Mouse (Mus musculus) stomach, embryonic 14.5 days (tissue): Measurements from ENCODE around the gene Ccdc172. TPM values are rescaled to one million over a fixed set of nuclear protein-coding genes. Genes with fewer than 3 reads are reported as not detected.

Source experiments
- ATAC-seq: fragments of 200-750 bp; cut with Nextera tagmentation; 2 replicates; pipeline ENCODE4 v1.8.0; 2017; ENCODE audit warnings: low read depth, moderate TSS enrichment; ENCODE audit not compliant: insufficient number of reproducible peaks, insufficient read depth, low FRiP score
- H3K27ac ChIP-seq: fragments of 300-500 bp; sonication (generic); 2 replicates; pipeline ENCODE4 v1.5.1; 2014; ENCODE audit warnings: mild to moderate bottlenecking, low read length, moderate library complexity, mixed read lengths
- H3K27me3 ChIP-seq: fragments of 300-500 bp; sonication (generic); 2 replicates; pipeline ENCODE4 v1.6.1; 2014; ENCODE audit warnings: low read length, control low read depth, mixed read lengths; ENCODE audit not compliant: control insufficient read depth, insufficient read depth
- H3K36me3 ChIP-seq: fragments of 300-500 bp; sonication (generic); 2 replicates; pipeline ENCODE4 v1.6.1; 2014; ENCODE audit warnings: mild to moderate bottlenecking, control low read depth, low read length, moderate library complexity, mixed read lengths; ENCODE audit not compliant: control insufficient read depth, insufficient read depth
- H3K4me1 ChIP-seq: fragments of 300-500 bp; sonication (generic); 2 replicates; pipeline ENCODE4 v1.6.1; 2014; ENCODE audit warnings: low read length, control low read depth, mixed read lengths; ENCODE audit not compliant: control insufficient read depth, insufficient read depth
- H3K4me2 ChIP-seq: fragments of 300-500 bp; sonication (generic); replicated peaks from 2 replicates; pipeline ENCODE4 v1.6.1; 2014; ENCODE audit warnings: low read depth, low read length, control low read depth
- H3K4me3 ChIP-seq: fragments of 300-500 bp; sonication (generic); 2 replicates; pipeline ENCODE4 v1.5.1; 2014; ENCODE audit warnings: low read depth, low read length, control low read depth
- H3K9ac ChIP-seq: fragments of 300-500 bp; sonication (generic); replicated peaks from 2 replicates; pipeline ENCODE4 v1.6.1; 2014; ENCODE audit warnings: low read depth, mild to moderate bottlenecking, control low read depth, low read length, moderate library complexity, mixed read lengths
- H3K9me3 ChIP-seq: fragments of 300-500 bp; sonication (generic); 2 replicates; pipeline ENCODE4 v1.6.1; 2016; ENCODE audit warnings: low read depth, low read length, control low read depth; ENCODE audit not compliant: control insufficient read depth
- WGBS: fragments of 180-500 bp; shearing (Covaris S2); extraction: QIAGEN DNeasy Blood & Tissue Kit; methylation state at CpG from one replicate; pipeline ENCODE4 v1.1.7; 2014; 5-methylcytosine and 5-hydroxymethylcytosine counted together
- polyA plus RNA-seq: library from polyadenylated mRNA; unstranded; fragments of >200 nt; fragmentation: Nextera tagmentation; extraction: Ambion mirVana; gene quantifications from 2 replicates; pipeline ENCODE4 v1.2.1, GENCODE M21; 2014

Ccdc172 gene
- polyA plus RNA-seq, 1 experiment from 2014 or later, result not detected

- Histone ChIP-seq H3K9ac (no peak overlapping the region), H3K4me1 (peaks cover 11% of the 10 kb centered on the region; the same call in 1 of the 2 replicates), H3K36me3 (no peaks in the 10 kb centered on the region), H3K4me2 (no peak overlapping the region), H3K9me3 (no peaks in the 10 kb centered on the region), H3K27ac (no peak overlapping the region), H3K27me3 (no peaks in the 10 kb centered on the region), H3K4me3 (no peak overlapping the region)
- ATAC-seq, result no peak
- 71% methylated on average over 3 of the region's 3 CpGs for WGBS
Observed at GRCm38 (mm10) chr19:58499420-58499966, 12.3 kb upstream of the Ccdc172 start.

GRCm38 (mm10) chr19:58500049-58500448 is 11.7 kb upstream of the Ccdc172 start:
- WGBS, result 93% methylated on average over 2 of the region's 2 CpGs
- Histone ChIP-seq H3K4me1 (peaks cover 11% of the 10 kb centered on the region; the same call in 1 of the 2 replicates), H3K9me3 (no peaks in the 10 kb centered on the region), H3K4me2 (no peak overlapping the region), H3K4me3 (no peak overlapping the region), H3K27ac (no peak overlapping the region), H3K36me3 (no peaks in the 10 kb centered on the region), H3K27me3 (no peaks in the 10 kb centered on the region), H3K9ac (no peak overlapping the region)
- ATAC-seq, result no peak

- H3K9ac ChIP-seq, result no peak overlapping the region
- peaks cover 7% of the 10 kb centered on the region; the same call in 1 of the 2 replicates for H3K4me1 ChIP-seq
- no peak overlapping the region for H3K4me3 ChIP-seq
- H3K36me3 ChIP-seq, result no peaks in the 10 kb centered on the region
- ATAC-seq, result no peak
- no peak overlapping the region for H3K27ac ChIP-seq
- no peaks in the 10 kb centered on the region for H3K9me3 ChIP-seq
- no peaks in the 10 kb centered on the region for H3K27me3 ChIP-seq
- 96% methylated on average over 1 of the region's 1 CpGs for WGBS
- H3K4me2 ChIP-seq, result no peak overlapping the region
Observed at GRCm38 (mm10) chr19:58521696-58522095, 9.9 kb downstream of the Ccdc172 start.

GRCm38 (mm10) chr19:58523736-58524394 is 12.1 kb downstream of the Ccdc172 start:
- H3K4me3 ChIP-seq, result no peak overlapping the region
- no peaks in the 10 kb centered on the region for H3K36me3 ChIP-seq
- no peak for ATAC-seq
- no peak overlapping the region for H3K9ac ChIP-seq
- H3K4me2 ChIP-seq, result no peak overlapping the region
- WGBS, result 48% methylated on average over 12 of the region's 12 CpGs
- H3K9me3 ChIP-seq, result no peaks in the 10 kb centered on the region
- H3K27ac ChIP-seq, result no peak overlapping the region
- H3K27me3 ChIP-seq, result no peaks in the 10 kb centered on the region
- peaks cover 7% of the 10 kb centered on the region; the same call in 1 of the 2 replicates for H3K4me1 ChIP-seq

- ATAC-seq, result no peak
- H3K4me2 ChIP-seq, result no peak overlapping the region
- peaks cover 7% of the 10 kb centered on the region; the same call in 1 of the 2 replicates for H3K4me1 ChIP-seq
Observed at GRCm38 (mm10) chr19:58525457-58526239, 13.9 kb downstream of the Ccdc172 start.

GRCm38 (mm10) chr19:58533077-58533476 is 21.3 kb downstream of the Ccdc172 start:
- Histone ChIP-seq H3K27me3 (no peaks in the 10 kb centered on the region), H3K36me3 (no peaks in the 10 kb centered on the region), H3K9ac (no peak overlapping the region), H3K9me3 (no peaks in the 10 kb centered on the region), H3K4me2 (no peak overlapping the region), H3K4me1 (no peaks in the 10 kb centered on the region), H3K27ac (no peak overlapping the region), H3K4me3 (no peak overlapping the region)
- no peak for ATAC-seq
- 53% methylated on average over 3 of the region's 3 CpGs for WGBS

More at GRCm38 (mm10) chr19:58525457-58526239, 13.9 kb downstream of the Ccdc172 start:
- WGBS, result 54% methylated on average over 12 of the region's 12 CpGs
- Histone ChIP-seq H3K27ac (0 out of 2 replicates have a peak overlapping the region, but pooled peaks have one; percentile 39), H3K4me3 (no peak overlapping the region), H3K9ac (no peak overlapping the region), H3K9me3 (no peaks in the 10 kb centered on the region), H3K27me3 (no peaks in the 10 kb centered on the region), H3K36me3 (no peaks in the 10 kb centered on the region)

GRCm38 (mm10) chr19:58536691-58537090 is 24.9 kb downstream of the Ccdc172 start:
- no peak for ATAC-seq

GRCm38 (mm10) chr19:58540396-58540795 is 28.6 kb downstream of the Ccdc172 start:
- Histone ChIP-seq H3K27me3 (no peaks in the 10 kb centered on the region), H3K36me3 (no peaks in the 10 kb centered on the region), H3K9ac (no peak overlapping the region), H3K4me2 (no peak overlapping the region), H3K4me3 (no peak overlapping the region), H3K9me3 (no peaks in the 10 kb centered on the region), H3K27ac (no peak overlapping the region), H3K4me1 (no peaks in the 10 kb centered on the region)
- no peak for ATAC-seq
- WGBS, result 86% methylated on average over 5 of the region's 5 CpGs

More at GRCm38 (mm10) chr19:58536691-58537090, 24.9 kb downstream of the Ccdc172 start:
- Histone ChIP-seq H3K36me3 (no peaks in the 10 kb centered on the region), H3K9ac (no peak overlapping the region), H3K27me3 (no peaks in the 10 kb centered on the region), H3K4me3 (no peak overlapping the region), H3K4me1 (no peaks in the 10 kb centered on the region), H3K27ac (no peak overlapping the region), H3K9me3 (no peaks in the 10 kb centered on the region), H3K4me2 (no peak overlapping the region)
- 79% methylated on average over 10 of the region's 10 CpGs for WGBS
